Mouse (Mus musculus): ENCODE data around the gene Gm45799.
A peak's percentile ranks its signal among the peaks of the same experiment; 100 is the strongest.

The Gm45799 gene

DNA sequence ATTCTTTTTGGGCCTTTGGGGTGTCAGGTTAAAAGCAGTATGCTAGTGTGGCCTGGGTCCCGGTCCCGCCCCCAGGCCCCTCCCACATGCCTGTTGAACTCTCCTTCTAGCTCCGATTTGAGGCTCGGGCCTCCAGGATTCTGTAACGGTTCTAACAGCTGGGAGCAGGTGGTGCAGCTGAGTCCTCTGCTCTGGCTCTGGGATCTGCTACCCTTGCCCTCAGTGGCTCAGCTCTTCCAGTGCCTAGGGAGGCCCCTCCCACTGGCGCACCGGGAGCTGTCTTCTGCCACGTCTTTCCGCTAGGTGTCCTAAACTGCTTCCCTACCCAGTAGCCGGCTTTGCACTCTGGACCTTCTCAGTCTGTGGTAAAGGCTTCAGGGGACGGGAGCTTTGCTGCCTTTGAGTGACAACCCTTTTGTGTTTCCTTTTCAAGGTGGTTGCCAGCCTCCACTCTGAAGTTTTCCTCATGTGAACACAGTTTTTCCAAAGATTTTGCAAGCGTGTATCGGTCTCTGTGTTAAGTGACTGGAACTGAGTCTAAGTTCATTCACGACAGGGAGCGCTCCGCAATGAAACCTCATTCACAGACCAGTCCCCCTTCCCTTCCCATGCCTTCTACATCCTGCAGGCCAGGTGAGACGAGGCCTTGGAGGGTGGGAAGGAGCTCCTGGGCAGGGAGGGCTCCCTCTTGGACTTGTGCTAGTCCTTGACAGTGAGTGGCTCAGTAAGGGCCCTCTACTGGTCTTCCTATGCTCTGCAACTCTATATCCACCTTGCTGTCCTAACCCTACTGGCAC is 10.5 kb downstream of the Gm45799 start, which contains the start of gene Dnhd1:
TSS of gene Dnhd1 (plus strand) at position 189 of the 797 bp plus-strand sequence.
- DNase-seq = peak; percentile 89 to 94

DNA sequence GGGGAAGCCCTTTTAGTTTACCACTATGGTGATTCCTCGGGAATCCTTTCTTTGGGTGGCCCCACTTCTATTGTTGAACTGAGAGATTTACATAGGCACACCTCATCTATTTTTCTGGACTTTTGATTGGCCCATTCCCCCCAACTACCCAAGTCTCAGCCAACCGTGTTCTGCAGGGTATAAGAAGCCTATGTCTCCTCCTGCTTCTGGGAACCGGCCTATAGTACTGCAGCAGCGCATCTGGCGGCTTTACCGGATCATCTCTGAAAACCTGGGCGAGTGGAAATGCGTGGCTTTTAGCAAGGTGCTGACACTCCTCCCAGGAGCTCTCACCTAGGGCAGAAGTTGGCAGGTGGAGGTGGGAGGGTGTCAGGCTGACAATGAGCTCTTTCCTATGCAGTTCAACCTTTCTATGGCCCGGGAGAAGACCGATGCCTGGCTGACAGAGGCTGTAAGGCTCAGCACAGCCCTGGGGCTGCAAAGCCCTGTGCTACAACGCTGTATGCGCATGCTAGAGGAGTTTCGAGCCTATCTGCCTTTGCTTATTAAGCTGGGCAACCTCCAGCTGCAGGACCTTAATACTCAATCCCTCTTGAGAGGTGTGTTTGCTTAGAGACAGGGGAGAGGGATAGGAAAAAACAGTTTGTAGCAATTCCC is 45.3 kb downstream of the Gm45799 start:
- DNase-seq = no peak

DNA sequence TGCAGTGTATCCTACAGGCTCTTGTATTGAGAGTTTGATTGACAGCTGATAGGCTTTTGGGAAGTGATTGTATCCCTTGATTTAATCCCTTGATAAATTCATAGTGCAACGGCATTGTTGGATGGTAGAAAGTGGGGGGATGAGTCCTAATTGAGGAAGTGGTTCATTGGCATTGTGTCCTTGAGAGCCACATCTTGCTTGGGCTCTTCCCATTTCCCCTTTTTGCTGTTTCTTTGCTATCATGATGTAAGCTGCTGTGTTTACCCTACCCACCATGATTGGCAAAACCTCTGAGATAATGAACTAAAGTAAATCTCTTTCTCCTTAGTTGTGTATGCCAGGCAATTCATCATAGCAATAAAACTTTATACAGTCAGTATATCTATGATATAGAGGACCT is 50.5 kb downstream of the Gm45799 start:
- DNase-seq = no peak

DNA sequence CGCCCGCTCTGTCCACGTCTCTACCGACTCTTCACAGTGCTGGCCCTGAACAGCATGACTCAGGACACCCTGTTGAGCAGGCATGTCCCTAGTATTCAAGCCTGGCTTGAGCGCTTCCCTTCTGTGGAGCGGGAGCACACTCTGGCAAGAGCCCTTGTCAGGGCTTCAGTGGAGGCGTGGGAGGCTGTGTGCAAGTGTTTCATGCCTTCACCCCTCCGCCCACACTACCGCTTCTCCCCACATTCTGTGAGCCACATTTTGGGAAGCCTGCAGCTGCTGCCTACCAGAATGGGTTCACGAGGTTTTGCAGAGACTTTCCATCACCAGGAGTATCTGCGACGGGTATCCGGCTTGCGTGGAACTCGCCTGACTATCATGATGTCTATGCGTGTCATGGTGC is 62.8 kb downstream of the Gm45799 start:
- DNase-seq = no peak

DNA sequence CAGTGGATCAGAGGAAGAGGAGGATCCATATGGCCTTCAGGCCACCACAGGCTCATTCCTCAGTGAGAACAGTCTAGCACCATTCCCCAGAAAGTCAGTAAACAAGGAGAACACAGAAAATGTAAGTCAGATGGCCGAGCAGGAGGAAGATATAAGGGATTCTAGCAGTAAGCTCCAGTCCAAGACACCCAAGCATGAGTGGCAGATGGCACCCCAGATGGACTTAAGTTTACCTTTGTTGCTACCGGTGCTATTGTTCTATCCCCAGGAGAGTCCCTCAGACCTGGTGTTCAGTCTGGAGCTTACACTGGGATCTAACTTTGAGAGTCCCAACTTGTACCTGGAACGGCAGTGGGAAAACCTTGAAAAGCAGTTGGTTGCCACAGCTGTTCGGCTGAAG is 63.5 kb downstream of the Gm45799 start:
- DNase-seq = no peak

DNA sequence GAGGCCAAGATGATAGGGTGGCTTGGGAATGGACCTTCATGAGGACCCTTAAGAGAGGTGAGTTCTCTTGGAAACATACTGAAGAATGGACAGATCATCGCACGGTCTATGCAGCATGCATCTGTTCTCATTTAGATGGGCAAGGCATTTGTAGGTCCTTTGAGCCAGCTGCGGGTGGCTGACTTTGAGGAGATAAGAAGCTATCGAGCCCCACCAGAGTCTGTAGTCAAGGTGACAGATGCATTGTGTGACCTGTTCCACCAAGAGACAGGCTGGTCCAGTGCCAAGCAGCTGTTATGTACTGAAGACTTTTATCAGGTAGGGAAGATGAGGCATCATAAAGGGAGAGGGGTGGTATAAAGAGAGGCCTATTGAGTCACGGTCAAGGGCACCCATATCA is 68.4 kb downstream of the Gm45799 start:
- no peak for DNase-seq

DNA sequence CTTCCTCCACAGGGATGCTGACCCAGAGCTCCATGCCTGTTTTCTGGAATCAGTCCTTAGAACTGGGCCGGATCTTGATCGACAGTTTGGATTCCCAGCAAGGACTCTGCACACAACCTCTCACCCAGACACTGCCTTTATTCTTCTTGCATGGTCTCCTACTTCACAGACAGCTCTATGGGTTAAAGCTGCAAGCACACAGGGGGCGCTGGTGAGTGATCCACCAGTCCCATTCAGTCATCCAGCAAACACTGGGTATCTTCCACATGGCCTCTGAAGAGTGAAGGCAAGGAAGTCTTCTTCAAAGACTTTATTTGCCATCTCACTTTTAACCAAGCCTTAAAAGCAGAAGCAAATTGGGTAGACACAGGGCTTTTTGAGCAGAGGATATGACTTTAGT is 75.0 kb downstream of the Gm45799 start:
- DNase-seq = no peak

DNA sequence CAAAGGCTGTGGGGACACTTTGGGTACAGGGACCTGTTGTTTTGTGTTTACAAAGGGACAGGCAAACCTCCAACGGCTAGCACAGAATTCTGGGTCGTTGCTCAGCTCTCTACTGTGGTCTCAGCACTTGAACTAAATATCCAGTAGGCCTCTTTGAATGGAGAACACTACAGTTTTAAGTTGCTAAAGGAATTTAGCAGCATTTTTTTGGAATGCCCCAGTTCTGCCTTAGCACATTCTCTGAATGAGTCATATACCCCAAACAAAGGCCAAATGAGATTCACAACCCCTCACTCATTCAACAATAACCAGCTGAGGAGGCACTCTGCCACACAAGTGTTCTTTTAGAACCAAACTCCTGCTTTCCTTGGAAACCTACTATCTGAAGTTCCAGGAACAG is 81.6 kb downstream of the Gm45799 start:
- no peak for DNase-seq

DNA sequence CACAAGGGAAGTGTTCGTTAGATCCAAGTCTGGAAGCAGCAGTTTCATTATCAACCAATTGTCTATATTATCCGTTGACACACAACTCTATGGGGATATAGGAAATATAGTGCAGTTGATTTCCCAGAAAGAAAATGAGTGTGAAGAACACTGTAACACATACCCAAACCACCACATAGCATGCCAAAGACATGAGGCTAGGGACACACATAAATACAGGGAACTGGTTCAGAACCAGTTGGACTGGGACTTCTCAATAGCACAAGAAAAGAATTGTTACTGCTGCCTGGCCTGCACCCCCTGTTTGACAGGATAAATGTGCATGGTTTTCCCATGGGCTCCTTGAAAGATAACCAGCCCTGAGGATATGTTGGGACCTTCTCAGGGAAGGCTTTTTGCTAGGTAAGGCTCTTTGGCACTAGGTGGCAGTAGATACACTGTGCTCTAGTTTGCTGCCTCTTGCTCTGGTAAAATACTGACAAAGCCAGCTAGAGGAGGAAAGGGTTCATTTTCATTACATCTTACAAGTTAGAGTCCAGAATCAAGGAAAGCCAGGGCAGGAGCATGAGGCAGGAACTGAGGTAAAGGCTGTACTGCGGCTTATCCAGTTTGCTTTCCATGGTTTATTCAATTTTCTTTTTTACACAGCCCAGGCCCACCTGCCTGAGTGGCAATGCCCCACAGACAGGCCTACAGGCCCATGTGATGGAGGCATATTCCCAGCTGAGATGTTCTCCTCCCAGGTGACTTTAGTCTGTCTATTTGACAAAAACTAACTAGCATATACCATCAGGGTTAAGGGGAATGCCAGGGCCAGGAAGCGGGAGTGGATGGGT is 86.0 kb downstream of the Gm45799 start:
- peak; percentile 60 to 61 for DNase-seq

DNA sequence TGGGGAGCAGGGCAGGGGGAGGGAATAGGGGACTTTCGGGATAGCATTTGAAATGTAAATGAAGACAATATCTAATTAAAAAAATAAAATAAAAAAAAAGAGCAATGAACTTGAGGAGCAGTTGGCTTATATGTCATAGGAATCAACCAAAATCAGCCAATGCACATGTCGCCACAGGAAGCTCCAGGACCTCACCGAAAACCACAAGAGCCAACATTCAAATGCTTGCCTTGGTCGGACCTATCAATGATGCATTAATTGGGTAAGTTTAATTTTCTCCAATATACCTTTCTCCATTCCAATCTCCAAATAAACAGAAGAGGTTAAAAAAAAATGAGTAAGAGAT is 86.6 kb downstream of the Gm45799 start:
- DNase-seq = no peak

DNA sequence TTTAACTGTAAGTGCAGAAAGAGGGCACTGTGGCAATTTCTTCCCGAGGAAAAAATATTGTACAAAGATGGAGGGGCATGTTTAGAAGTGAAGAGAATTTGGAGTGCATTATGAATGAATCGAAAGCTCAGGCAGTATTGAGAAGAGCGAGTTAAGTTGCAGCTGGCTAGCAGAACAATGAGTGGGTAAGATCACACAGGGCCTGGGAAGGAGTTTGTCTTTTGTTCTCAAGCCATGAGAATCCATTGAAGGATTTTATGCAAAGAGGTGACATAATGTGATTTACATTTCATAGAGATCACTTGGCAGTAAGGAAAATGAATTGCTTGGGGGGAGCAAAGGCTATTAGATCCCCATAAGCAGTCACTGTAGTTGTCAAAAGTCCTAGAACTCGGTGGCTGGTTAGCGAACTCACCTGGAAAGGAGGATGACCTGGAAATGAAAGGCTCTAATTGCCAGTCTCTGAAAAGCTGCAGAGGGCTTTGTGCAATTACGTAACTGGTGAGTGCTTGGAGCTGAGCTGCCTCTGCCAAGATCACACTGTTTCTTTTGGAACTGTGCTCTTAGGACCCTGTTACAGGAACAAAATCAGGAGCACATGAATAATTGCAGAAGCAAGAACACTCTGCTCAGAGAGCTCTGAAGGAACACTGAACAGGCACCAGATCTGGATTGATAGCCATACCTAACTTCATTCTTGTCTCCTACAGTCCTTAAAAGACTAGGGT is 88.5 kb downstream of the Gm45799 start:
- DNase-seq = no peak

DNA sequence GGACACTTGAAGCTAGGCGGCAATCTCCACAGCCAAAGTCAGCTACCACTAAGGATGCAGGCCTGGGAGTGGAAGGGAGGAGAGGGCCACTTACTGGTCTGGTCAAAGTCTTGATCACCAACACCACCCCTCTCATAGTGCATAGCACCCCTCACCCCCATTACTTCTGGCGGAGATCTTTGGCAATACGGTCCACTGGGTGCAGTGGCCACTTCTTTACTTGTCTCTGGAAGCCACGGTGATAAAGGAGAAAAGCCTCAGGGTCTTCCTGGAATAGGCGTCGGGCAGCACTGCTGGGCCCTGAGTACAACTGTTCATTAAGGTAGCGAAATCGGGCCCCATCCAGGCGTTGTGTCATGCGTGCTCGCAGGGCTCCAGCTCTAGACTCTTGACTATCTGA is 93.5 kb downstream of the Gm45799 start:
- DNase-seq = no peak

All from kidney, adult 8-10 months (tissue).